Mouse (Mus musculus) stomach, embryonic 16.5 days (tissue): ENCODE measurements around the gene Larp1b. TPM values are rescaled to one million over a fixed set of nuclear protein-coding genes. Genes with fewer than 3 reads are reported as not detected.

Source experiments
- ATAC-seq: fragments of 200-750 bp; cut with Nextera tagmentation; 2 replicates; pipeline ENCODE4 v1.8.0; 2017; ENCODE audit warnings: moderate number of reproducible peaks, moderate TSS enrichment; ENCODE audit not compliant: insufficient read depth, low FRiP score
- H3K27ac ChIP-seq: fragments of 300-500 bp; sonication (generic); 2 replicates; pipeline ENCODE4 v1.5.1; 2014; ENCODE audit warnings: low read length
- H3K27me3 ChIP-seq: fragments of 300-500 bp; sonication (generic); 2 replicates; pipeline ENCODE4 v1.6.1; 2014; ENCODE audit warnings: low read length, control low read depth, mixed read lengths; ENCODE audit not compliant: control insufficient read depth, insufficient read depth
- H3K36me3 ChIP-seq: fragments of 300-500 bp; sonication (generic); 2 replicates; pipeline ENCODE4 v1.6.1; 2014; ENCODE audit warnings: low read length; ENCODE audit not compliant: control insufficient read depth, insufficient read depth
- H3K4me1 ChIP-seq: fragments of 300-500 bp; sonication (generic); 2 replicates; pipeline ENCODE4 v1.6.1; 2014; ENCODE audit warnings: low read length, control low read depth, mixed read lengths; ENCODE audit not compliant: control insufficient read depth, insufficient read depth
- H3K4me2 ChIP-seq: fragments of 300-500 bp; sonication (generic); 2 replicates; pipeline ENCODE4 v1.6.1; 2014; ENCODE audit warnings: low read depth, low read length, mixed read lengths
- H3K4me3 ChIP-seq: fragments of 300-500 bp; sonication (generic); replicated peaks from 2 replicates; pipeline ENCODE4 v1.5.1; 2014; ENCODE audit warnings: mild to moderate bottlenecking, low read length
- H3K9ac ChIP-seq: fragments of 300-500 bp; sonication (generic); 2 replicates; pipeline ENCODE4 v1.6.1; 2014; ENCODE audit warnings: low read length
- H3K9me3 ChIP-seq: fragments of 300-500 bp; sonication (generic); replicated peaks from 2 replicates; pipeline ENCODE4 v1.6.1; 2016; ENCODE audit warnings: low read length, control low read depth; ENCODE audit not compliant: control insufficient read depth
- WGBS: fragments of 180-500 bp; shearing (Covaris S2); extraction: QIAGEN DNeasy Blood & Tissue Kit; methylation state at CpG from one replicate; pipeline ENCODE4 v1.1.7; 2014; 5-methylcytosine and 5-hydroxymethylcytosine counted together
- polyA plus RNA-seq: library from polyadenylated mRNA; unstranded; fragments of >200 nt; fragmentation: Nextera tagmentation; extraction: Ambion mirVana; gene quantifications from 2 replicates; pipeline ENCODE4 v1.2.1, GENCODE M21; 2015

The Larp1b gene
- polyA plus RNA-seq, 1 experiment from 2014 or later, result 11.6 TPM

DNA sequence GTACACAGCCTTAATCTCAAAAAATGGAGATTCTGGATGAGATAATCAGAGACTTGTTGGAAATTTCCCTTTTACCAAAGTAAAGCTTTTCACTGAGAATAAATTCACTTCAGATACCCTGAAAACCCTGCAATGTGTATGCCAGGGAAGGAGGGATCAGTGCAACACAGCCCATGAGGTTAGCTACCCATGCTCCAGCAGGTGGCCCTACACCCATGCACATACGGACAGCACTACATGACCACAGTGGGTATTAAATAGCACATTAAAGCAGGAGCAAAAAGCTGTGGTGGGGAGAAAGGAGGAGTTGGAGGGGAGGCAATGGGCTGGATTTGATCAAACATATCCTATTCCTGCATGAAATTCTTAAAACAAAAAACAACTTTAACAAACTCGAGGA, 120.9 kb downstream of the Larp1b start:
- Histone ChIP-seq H3K9ac (no peak overlapping the region), H3K27me3 (no peaks in the 10 kb centered on the region), H3K4me3 (no peak overlapping the region), H3K36me3 (no peaks in the 10 kb centered on the region; the same call in 1 of the 2 replicates), H3K4me1 (0 out of 2 replicates have a peak, but pooled peaks cover 3% of the 10 kb centered on the region), H3K9me3 (no peaks in the 10 kb centered on the region), H3K4me2 (no peak overlapping the region), H3K27ac (no peak overlapping the region)
- WGBS, result 66% methylated on average over 2 of the region's 2 CpGs
- ATAC-seq, result no peak

- WGBS, result 69% methylated on average over 8 of the region's 8 CpGs
- Histone ChIP-seq H3K9me3 (no peaks in the 10 kb centered on the region), H3K36me3 (no peaks in the 10 kb centered on the region), H3K4me2 (no peak overlapping the region), H3K27me3 (no peaks in the 10 kb centered on the region), H3K4me3 (no peak overlapping the region), H3K27ac (no peak overlapping the region), H3K4me1 (peaks cover 5% of the 10 kb centered on the region; the same call in 1 of the 2 replicates), H3K9ac (no peak overlapping the region)
- no peak for ATAC-seq
Measured at GRCm38 (mm10) chr3:41075376-41075775, 125.7 kb downstream of the Larp1b start.

DNA sequence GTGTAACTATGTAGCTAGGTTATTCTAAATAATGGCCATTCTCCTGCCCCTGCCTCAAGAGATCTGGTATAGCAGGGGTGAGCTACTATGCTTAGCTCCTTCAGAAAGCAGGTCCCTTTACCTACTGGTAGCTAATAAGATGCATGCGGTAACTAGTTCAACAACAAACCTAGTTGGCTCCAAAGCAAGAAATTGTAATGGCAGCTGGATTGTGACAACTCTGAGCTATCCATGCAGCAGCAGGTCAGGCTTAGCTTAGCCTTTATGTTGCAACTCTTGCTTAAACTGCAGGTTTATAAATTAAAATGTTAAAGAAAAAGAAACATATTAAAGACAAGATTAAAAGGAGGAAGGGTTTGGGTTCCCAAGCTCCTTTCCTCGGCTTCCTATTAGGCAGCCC, 129.0 kb downstream of the Larp1b start:
- Histone ChIP-seq H3K4me2 (no peak overlapping the region), H3K36me3 (no peaks in the 10 kb centered on the region), H3K9me3 (no peaks in the 10 kb centered on the region), H3K9ac (no peak overlapping the region), H3K27ac (no peak overlapping the region), H3K4me3 (no peak overlapping the region), H3K27me3 (no peaks in the 10 kb centered on the region), H3K4me1 (peaks cover 13% of the 10 kb centered on the region)
- 91% methylated on average over 2 of the region's 2 CpGs for WGBS
- no peak for ATAC-seq

DNA sequence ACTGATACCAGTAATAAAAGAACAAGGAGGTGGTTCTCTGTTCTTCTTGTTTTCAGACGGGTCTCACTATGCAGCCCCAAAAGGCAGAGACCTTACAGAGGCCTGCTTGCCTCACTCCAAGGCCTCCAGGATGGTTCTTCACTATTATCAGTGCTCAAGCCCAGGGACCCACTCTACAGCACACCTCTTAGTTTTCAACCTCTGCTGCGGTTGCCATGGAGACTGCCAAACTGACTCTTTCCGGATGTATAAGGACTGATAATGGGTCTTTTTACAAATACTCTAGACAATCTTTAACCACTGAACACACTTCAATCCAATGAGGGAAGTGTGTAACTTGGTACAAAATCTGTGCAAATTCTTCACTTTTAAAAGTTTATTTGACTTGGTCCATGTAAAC, 131.1 kb downstream of the Larp1b start:
- 32% methylated on average over 3 of the region's 3 CpGs for WGBS
- H3K27ac ChIP-seq, result no peak overlapping the region
- no peaks in the 10 kb centered on the region for H3K27me3 ChIP-seq
- H3K4me1 ChIP-seq, result peaks cover 12% of the 10 kb centered on the region
- H3K36me3 ChIP-seq, result no peaks in the 10 kb centered on the region
- H3K4me3 ChIP-seq, result no peak overlapping the region
- peak overlapping the region; percentile 68 for H3K4me2 ChIP-seq
- no peak for ATAC-seq
- no peak overlapping the region for H3K9ac ChIP-seq
- H3K9me3 ChIP-seq, result no peaks in the 10 kb centered on the region

GRCm38 (mm10) chr3:41081474-41082301, 132.1 kb downstream of the Larp1b start:
- peak overlapping the region; percentile 85 for H3K27ac ChIP-seq
- peak overlapping the region; percentile 89 for H3K9ac ChIP-seq
- H3K4me2 ChIP-seq, result peak overlapping the region; percentile 68
- H3K4me3 ChIP-seq, result peak overlapping the region; percentile 91
- H3K27me3 ChIP-seq, result no peaks in the 10 kb centered on the region
- peaks cover 12% of the 10 kb centered on the region for H3K4me1 ChIP-seq
- H3K36me3 ChIP-seq, result no peaks in the 10 kb centered on the region
- ATAC-seq, result no peak
- H3K9me3 ChIP-seq, result no peaks in the 10 kb centered on the region
- 2% methylated on average over 23 of the region's 23 CpGs for whole genome bisulfite sequencing

GRCm38 (mm10) chr3:41082520-41082884, 132.9 kb downstream of the Larp1b start:
- H3K9me3 ChIP-seq, result no peaks in the 10 kb centered on the region
- H3K27me3 ChIP-seq, result no peaks in the 10 kb centered on the region
- no peaks in the 10 kb centered on the region for H3K36me3 ChIP-seq
- H3K4me1 ChIP-seq, result peaks cover 12% of the 10 kb centered on the region
- peak overlapping the region; percentile 91 for H3K4me3 ChIP-seq
- H3K27ac ChIP-seq, result peak overlapping the region; percentile 85
- WGBS, result under 1% methylated on average over 43 of the region's 43 CpGs
- H3K4me2 ChIP-seq, result peak overlapping the region; percentile 68
- H3K9ac ChIP-seq, result peak overlapping the region; percentile 89
- ATAC-seq, result peak; percentile 10; the same call in 1 of the 2 replicates

DNA sequence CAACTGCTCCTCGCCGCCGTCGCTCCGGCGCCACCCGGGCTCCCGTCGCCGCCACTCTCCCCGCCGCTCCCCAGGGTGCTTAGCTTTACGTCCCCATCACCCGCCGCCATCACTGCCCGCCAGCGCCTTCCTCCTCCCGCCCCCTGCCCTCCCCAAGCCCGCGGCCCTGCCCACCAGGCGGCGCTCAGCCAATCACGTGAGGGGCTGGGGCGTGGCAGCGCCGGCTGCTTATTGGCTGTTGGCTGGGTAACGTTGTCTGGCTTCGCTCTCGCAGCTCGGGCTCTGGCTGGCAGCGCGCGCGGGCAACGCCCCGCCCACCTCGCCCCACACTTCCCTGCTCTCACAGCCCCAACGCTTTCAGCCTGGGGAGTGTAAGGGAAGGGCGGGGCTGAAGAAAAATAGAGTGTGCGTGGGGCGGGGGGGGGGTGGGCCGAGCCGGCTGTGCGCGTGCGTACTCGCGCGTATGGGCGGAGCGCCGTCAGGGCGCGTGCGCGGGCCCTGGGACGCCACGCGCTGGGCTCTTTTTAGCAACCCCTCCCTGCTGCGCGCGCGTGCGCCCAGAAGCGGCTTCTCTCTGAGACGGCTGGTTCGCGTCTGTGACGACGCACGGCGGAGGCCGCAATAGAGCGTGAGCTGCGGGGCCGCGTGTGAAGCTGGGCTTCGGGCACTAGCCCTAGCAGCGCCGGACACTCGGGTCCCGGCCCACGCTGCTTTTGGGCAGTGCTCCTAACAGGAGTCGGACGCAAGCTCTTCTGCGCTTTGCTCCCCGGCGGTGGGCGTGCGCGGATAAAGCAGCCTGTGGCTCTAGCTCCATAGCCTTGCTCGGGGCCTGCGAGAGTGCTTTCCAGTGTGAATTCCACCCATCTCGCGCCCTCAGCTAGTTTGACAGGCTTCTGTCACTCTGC, 133.5 kb downstream of the Larp1b start, which contains the start of gene Pgrmc2:
Gene Pgrmc2, minus strand, starts transcription at position 162 of the 905 bp plus-strand sequence.
- H3K4me1 ChIP-seq, result peaks cover 12% of the 10 kb centered on the region
- peak; percentile 98 for ATAC-seq
- H3K36me3 ChIP-seq, result no peaks in the 10 kb centered on the region
- H3K4me2 ChIP-seq, result peak within 1 kb of the TSS; percentile 90
- H3K27me3 ChIP-seq, result no peaks in the 10 kb centered on the region
- under 1% methylated on average over 95 of the region's 95 CpGs for WGBS
- H3K27ac ChIP-seq, result peak within 1 kb of the TSS; percentile 89
- H3K9ac ChIP-seq, result peak within 1 kb of the TSS; percentile 89
- H3K4me3 ChIP-seq, result peak within 1 kb of the TSS; percentile 91
- H3K9me3 ChIP-seq, result no peaks in the 10 kb centered on the region

GRCm38 (mm10) chr3:41083790-41084112, 134.1 kb downstream of the Larp1b start:
- H3K4me3 ChIP-seq, result peak overlapping the region; percentile 91
- H3K36me3 ChIP-seq, result no peaks in the 10 kb centered on the region
- H3K9me3 ChIP-seq, result no peaks in the 10 kb centered on the region
- peak overlapping the region; percentile 90 for H3K4me2 ChIP-seq
- H3K4me1 ChIP-seq, result peaks cover 12% of the 10 kb centered on the region
- peak overlapping the region; percentile 81 for H3K9ac ChIP-seq
- peak overlapping the region; percentile 89 for H3K27ac ChIP-seq
- peak; percentile 11; the same call in 1 of the 2 replicates for ATAC-seq
- WGBS, result 2% methylated on average over 6 of the region's 6 CpGs
- no peaks in the 10 kb centered on the region for H3K27me3 ChIP-seq

- no peak for ATAC-seq
- H3K36me3 ChIP-seq, result no peaks in the 10 kb centered on the region
- H3K9me3 ChIP-seq, result no peaks in the 10 kb centered on the region
- H3K27ac ChIP-seq, result no peak overlapping the region
- peak overlapping the region; percentile 90 for H3K4me2 ChIP-seq
- H3K9ac ChIP-seq, result no peak overlapping the region
- no peaks in the 10 kb centered on the region for H3K27me3 ChIP-seq
- no peak overlapping the region; the same call in 1 of the 2 replicates for H3K4me3 ChIP-seq
- 82% methylated on average over 5 of the region's 5 CpGs for WGBS
- peaks cover 12% of the 10 kb centered on the region for H3K4me1 ChIP-seq
Measured at GRCm38 (mm10) chr3:41084421-41084820, 134.8 kb downstream of the Larp1b start.
